9 mouse cellular contexts compared by ENCODE assay signal in the genomic region with DNA sequence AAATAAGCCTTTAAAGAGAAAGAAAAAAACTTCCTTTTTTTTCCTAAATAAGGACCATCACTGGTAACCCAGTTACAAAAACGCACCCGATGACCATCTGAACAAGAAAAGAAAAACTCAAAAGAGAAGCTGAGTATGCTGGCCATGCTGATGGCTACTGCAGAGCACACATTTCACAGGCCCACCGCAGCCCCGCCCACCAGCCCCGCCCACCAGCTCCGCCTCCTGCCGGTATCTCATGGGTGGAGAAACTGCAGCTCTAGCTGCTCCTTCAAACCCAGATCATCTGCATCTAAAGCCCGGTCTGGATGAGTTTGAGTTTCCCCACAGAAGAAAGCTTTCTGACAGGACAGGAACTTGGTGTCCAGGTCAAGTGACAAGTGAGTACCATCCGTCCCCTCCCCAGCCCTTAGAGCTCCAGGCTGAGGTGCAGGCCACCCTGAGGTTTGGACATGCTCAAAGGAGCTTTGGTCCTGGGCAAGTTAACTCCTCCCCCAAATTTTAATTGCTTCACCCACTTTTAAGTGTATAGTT. TPM values are rescaled to one million over a fixed set of nuclear protein-coding genes. Genes with fewer than 3 reads are reported as not detected.
DNase-seq lines count a peak whose midpoint lies in the region; ATAC-seq and TF ChIP-seq lines count a peak whose summit lies in the region.
"Had no signal": no experiment of that assay in that cellular context is flagged by ENCODE, and none has a peak within 500 bp of the region (broad histone marks: within the 10 kb centered on the region; RNA-seq: fewer than 3 reads in every experiment).

No protein-coding gene starts in this region.

- no peak for DNase-seq in heart, adult 8-10 months (ENCODE audit: low spot score)
- DNase-seq in neural tube, embryonic 10.5 days (ENCODE audit: extremely low spot score, low spot score): no peak
- DNase-seq in liver, postnatal 0 days: peak; percentile 73
- no peak for DNase-seq in gastrocnemius, postnatal 14 days
- no peak for DNase-seq in left cerebral cortex, postnatal 10 days (ENCODE audit: extremely low spot score in 1 of 2, low spot score in 2 of 2)

- no peaks in the 10 kb centered on the region for H3K36me3 ChIP-seq in heart, embryonic 16.5 days (ENCODE audit: control insufficient read depth, insufficient read depth)
- H3K36me3 ChIP-seq in neural tube, embryonic 15.5 days: no peaks in the 10 kb centered on the region
- no peaks in the 10 kb centered on the region for H3K36me3 ChIP-seq in liver, postnatal 0 days (replicated peaks; ENCODE audit: insufficient read depth, low read length)

- ATAC-seq in heart, embryonic 16.5 days (replicated peaks; ENCODE audit: extremely low read depth, insufficient read depth, low FRiP score): no peak
- 0 out of 2 replicates have a peak, but pooled peaks have one; percentile 26 for ATAC-seq in neural tube, embryonic 15.5 days (ENCODE audit: low FRiP score)
- ATAC-seq in common myeloid progenitor, adult 5-6 weeks (replicated peaks; ENCODE audit: low read depth, poor library complexity, severe bottlenecking): peak; percentile 67
- no peak for ATAC-seq in liver, postnatal 0 days
- ATAC-seq: activated CD4-positive, CD25-positive, alpha-beta regulatory T cell, adult 4 months had no signal

- peaks cover 2% of the 10 kb centered on the region; the same call in 1 of the 2 replicates for H3K9me3 ChIP-seq in heart, embryonic 16.5 days (replicated peaks; ENCODE audit: control insufficient read depth, low read length)
- no peaks in the 10 kb centered on the region for H3K9me3 ChIP-seq in neural tube, embryonic 15.5 days (replicated peaks)
- H3K9me3 ChIP-seq in liver, postnatal 0 days (ENCODE audit: low read length): no peaks in the 10 kb centered on the region

- H3K4me1 ChIP-seq in heart, embryonic 16.5 days (ENCODE audit: control insufficient read depth, insufficient read depth, low read length): peaks cover 18% of the 10 kb centered on the region
- peaks cover 33% of the 10 kb centered on the region for H3K4me1 ChIP-seq in neural tube, embryonic 15.5 days
- peaks cover 3% of the 10 kb centered on the region; the same call in 1 of the 2 replicates for H3K4me1 ChIP-seq in liver, postnatal 0 days (ENCODE audit: insufficient read depth)

- H3K9ac ChIP-seq in heart, embryonic 16.5 days (ENCODE audit: low read length): no peak overlapping the region
- no peak overlapping the region for H3K9ac ChIP-seq in neural tube, embryonic 15.5 days (replicated peaks)
- H3K9ac ChIP-seq in liver, postnatal 0 days (replicated peaks): no peak overlapping the region

- no peak for TF ChIP-seq CTCF in liver, postnatal 0 days (IDR thresholded peaks at IDR 0.05; ENCODE audit: low read depth)

- H3K27me3 ChIP-seq in heart, embryonic 16.5 days (ENCODE audit: control insufficient read depth, insufficient read depth, low read length): no peaks in the 10 kb centered on the region
- no peaks in the 10 kb centered on the region for H3K27me3 ChIP-seq in neural tube, embryonic 15.5 days (replicated peaks)
- no peaks in the 10 kb centered on the region for H3K27me3 ChIP-seq in liver, postnatal 0 days (ENCODE audit: insufficient read depth, low read length)

- WGBS in heart, embryonic 16.5 days: 33% methylated on average over 9 of the region's 9 CpGs
- 20% methylated on average over 9 of the region's 9 CpGs for WGBS in neural tube, embryonic 15.5 days
- WGBS in liver, postnatal 0 days (ENCODE audit: insufficient replicate concordance): 19% methylated on average over 9 of the region's 9 CpGs

- TF ChIP-seq EP300 in liver, postnatal 0 days (IDR thresholded peaks at IDR 0.05; ENCODE audit: low read depth): no peak

- no peak overlapping the region for H3K4me2 ChIP-seq in heart, embryonic 16.5 days (ENCODE audit: low read depth, low read length)
- no peak overlapping the region for H3K4me2 ChIP-seq in neural tube, embryonic 15.5 days
- H3K4me2 ChIP-seq in liver, postnatal 0 days (ENCODE audit: low read depth, low read length): no peak overlapping the region

- H3K27ac ChIP-seq in heart, embryonic 16.5 days (ENCODE audit: low read length): peak overlapping the region; percentile 62; the same call in 1 of the 2 replicates
- no peak overlapping the region for H3K27ac ChIP-seq in neural tube, embryonic 15.5 days (replicated peaks)
- H3K27ac ChIP-seq in liver, postnatal 0 days (ENCODE audit: low read depth): 0 out of 2 replicates have a peak overlapping the region, but pooled peaks have one; percentile 26

- intact Hi-C loops in gastrocnemius, postnatal 14 days (cut with DNase I; ENCODE audit: low total_unique reads): no loop called here
- intact Hi-C loops in left cerebral cortex, postnatal 10 days (cut with DNase I): no loop called here

- H3K4me3 ChIP-seq in heart, embryonic 16.5 days (ENCODE audit: low read length): no peak overlapping the region
- no peak overlapping the region for H3K4me3 ChIP-seq in neural tube, embryonic 15.5 days (replicated peaks)
- no peak overlapping the region for H3K4me3 ChIP-seq in liver, postnatal 0 days (ENCODE audit: low read depth, low read length)

RNA-seq across cellular contexts. Expression of a gene that starts 16.2 kb away (rescaled TPM):
- polyA plus RNA-seq in heart, embryonic 16.5 days (2015; fragmentation: Nextera tagmentation; extraction: Ambion mirVana): 33.7 and 34.0 TPM in 2 replicates
- total RNA-seq in heart, adult 8-10 months (2022): 10 to 100 TPM; 36.6 to 56.3 (median 46.4) TPM
- 98.8 and 118 TPM in 2 replicates for polyA plus RNA-seq in neural tube, embryonic 15.5 days (2015; fragmentation: Nextera tagmentation; extraction: Ambion mirVana)
- total RNA-seq in common myeloid progenitor, adult 5-6 weeks (2017): 0.73 and 0.87 TPM in 2 replicates
- 5.3 and 5.6 TPM in 2 replicates for polyA plus RNA-seq in liver, postnatal 0 days (2015; fragmentation: Nextera tagmentation; extraction: Ambion mirVana)
- 10 to 100 TPM; 41.0 to 48.3 TPM for total RNA-seq in gastrocnemius, postnatal 14 days (2021)
- total RNA-seq in left cerebral cortex, postnatal 10 days (2021): 10 to 100 TPM; 73.7 to 74.4 TPM

Comparison
In these comparisons a context has a peak if more than half of its experiments do, and no peak if none do; other contexts are left out.
1. ATAC-seq: peak in neural tube, embryonic 15.5 days (single experiment) and common myeloid progenitor, adult 5-6 weeks (single experiment); none in heart, embryonic 16.5 days (single experiment) and liver, postnatal 0 days (single experiment).
2. RNA of a gene that starts 16.2 kb away (total RNA-seq): 73.7 to 74.4 TPM in left cerebral cortex, postnatal 10 days, 41.0 to 48.3 TPM in gastrocnemius, postnatal 14 days and 36.6 to 56.3 TPM in heart, adult 8-10 months; 0.73 to 0.87 TPM in common myeloid progenitor, adult 5-6 weeks; every median in the first group is over 10 times any median in the second.